8 mouse cellular contexts compared by ENCODE assay signal in the genomic region with DNA sequence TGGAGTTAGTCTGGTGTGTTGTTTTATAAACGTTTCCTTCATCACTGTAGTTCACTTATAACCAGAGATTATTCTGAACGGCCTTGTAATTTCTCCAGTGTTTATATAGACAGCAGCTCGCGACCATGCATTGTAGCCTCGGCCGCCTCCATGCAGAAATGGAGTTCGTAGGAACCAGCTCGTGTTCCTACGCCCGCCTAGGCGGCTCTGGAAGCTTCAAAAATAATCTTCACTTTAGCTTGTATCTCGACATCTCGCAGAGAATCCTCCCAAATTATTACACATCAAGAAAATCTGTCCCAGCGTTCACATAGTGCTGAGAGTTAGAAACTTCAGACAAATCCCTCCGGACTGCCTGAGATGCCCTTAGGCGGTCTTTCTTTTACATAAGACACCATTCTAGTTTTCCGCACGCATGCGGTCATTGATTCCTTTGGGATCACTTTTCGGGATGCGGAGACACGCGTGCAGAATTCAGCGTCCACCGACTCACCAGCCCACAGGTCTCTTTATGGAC. TPM values are rescaled to one million over a fixed set of nuclear protein-coding genes. Genes with fewer than 3 reads are reported as not detected.
DNase-seq lines count a peak whose midpoint lies in the region; ATAC-seq and TF ChIP-seq lines count a peak whose summit lies in the region.

No protein-coding gene starts in this region.

- H3K27ac ChIP-seq in heart, embryonic 10.5 days: peak overlapping the region; percentile 99
- H3K27ac ChIP-seq in ES-E14 (ENCODE audit: insufficient read depth, low read depth, low read length, poor library complexity, severe bottlenecking): peak overlapping the region; percentile 58; the same call in 1 of the 2 replicates
- peak overlapping the region; percentile 98 for H3K27ac ChIP-seq in forebrain, embryonic 10.5 days
- H3K27ac ChIP-seq in hindbrain, postnatal 0 days: peak overlapping the region; percentile 81
- peak overlapping the region; percentile 91 for H3K27ac ChIP-seq in limb, embryonic 15.5 days
- H3K27ac ChIP-seq in neural tube, embryonic 14.5 days (ENCODE audit: low read depth, low read length): peak overlapping the region; percentile 61; the same call in 1 of the 2 replicates

- H3K36me3 ChIP-seq in heart, embryonic 10.5 days: no peaks in the 10 kb centered on the region
- peaks cover 1% of the 10 kb centered on the region; the same call in 1 of the 2 replicates for H3K36me3 ChIP-seq in ES-E14 (ENCODE audit: control insufficient read depth, insufficient read depth, low read length, poor library complexity, severe bottlenecking)
- H3K36me3 ChIP-seq in forebrain, embryonic 10.5 days (replicated peaks): 0 out of 2 replicates have a peak, but pooled peaks cover 8% of the 10 kb centered on the region
- H3K36me3 ChIP-seq in hindbrain, postnatal 0 days (ENCODE audit: insufficient read depth, low read length): no peaks in the 10 kb centered on the region
- H3K36me3 ChIP-seq in limb, embryonic 15.5 days: no peaks in the 10 kb centered on the region
- H3K36me3 ChIP-seq in neural tube, embryonic 14.5 days (ENCODE audit: control insufficient read depth, insufficient read depth, low read length): no peaks in the 10 kb centered on the region

- DNase-seq in heart, embryonic 10.5 days (ENCODE audit: low spot score): no peak
- DNase-seq in heart, adult 11 months: no peak
- no peak for DNase-seq in ES-E14 (ENCODE audit: low read depth, low spot score)
- DNase-seq in forebrain, embryonic 10.5 days (ENCODE audit: extremely low spot score, low spot score): no peak
- no peak for DNase-seq in hindbrain, postnatal 0 days (ENCODE audit: low spot score)
- no peak for DNase-seq in cerebellum, adult 18-20 months

- in situ Hi-C loops in ES-E14 (cut with MboI; ENCODE audit: low sequenced_read_pairs in 2 of 2, unreplicated experiment in 2 of 2): no loop called here

- H3K27me3 ChIP-seq in heart, embryonic 10.5 days (ENCODE audit: insufficient read depth, poor library complexity, severe bottlenecking): no peaks in the 10 kb centered on the region
- H3K27me3 ChIP-seq in forebrain, embryonic 10.5 days (ENCODE audit: poor library complexity, severe bottlenecking): no peaks in the 10 kb centered on the region
- H3K27me3 ChIP-seq in hindbrain, postnatal 0 days (ENCODE audit: insufficient read depth, low read length): no peaks in the 10 kb centered on the region
- no peaks in the 10 kb centered on the region for H3K27me3 ChIP-seq in limb, embryonic 15.5 days
- H3K27me3 ChIP-seq in neural tube, embryonic 14.5 days (ENCODE audit: control insufficient read depth, insufficient read depth, low read length): no peaks in the 10 kb centered on the region; the same call in 1 of the 2 replicates

- H3K9ac ChIP-seq in ES-E14 (ENCODE audit: insufficient read depth, low read depth, low read length, poor library complexity, severe bottlenecking): peak overlapping the region; percentile 85
- peak overlapping the region; percentile 60 for H3K9ac ChIP-seq in hindbrain, postnatal 0 days (replicated peaks; ENCODE audit: low read length)
- H3K9ac ChIP-seq in limb, embryonic 15.5 days: peak overlapping the region; percentile 44
- peak overlapping the region; percentile 57 for H3K9ac ChIP-seq in neural tube, embryonic 14.5 days (replicated peaks; ENCODE audit: low read depth, low read length)

- WGBS in heart, embryonic 10.5 days: under 1% methylated on average over 25 of the region's 25 CpGs
- 1% methylated on average over 25 of the region's 25 CpGs for WGBS in forebrain, embryonic 10.5 days
- WGBS in hindbrain, postnatal 0 days: under 1% methylated on average over 25 of the region's 25 CpGs
- under 1% methylated on average over 25 of the region's 25 CpGs for WGBS in limb, embryonic 15.5 days
- under 1% methylated on average over 25 of the region's 25 CpGs for WGBS in neural tube, embryonic 14.5 days

- peak overlapping the region; percentile 65 for H3K4me2 ChIP-seq in hindbrain, postnatal 0 days (ENCODE audit: low read depth, low read length)
- H3K4me2 ChIP-seq in limb, embryonic 15.5 days: peak overlapping the region; percentile 47
- peak overlapping the region; percentile 53 for H3K4me2 ChIP-seq in neural tube, embryonic 14.5 days (ENCODE audit: low read depth, low read length)

- H3K4me1 ChIP-seq in heart, embryonic 10.5 days: peaks cover 20% of the 10 kb centered on the region
- H3K4me1 ChIP-seq in ES-E14 (ENCODE audit: control insufficient read depth in 2 of 2, insufficient read depth in 2 of 2, low read length in 2 of 2, poor library complexity in 1 of 2): peaks cover under 1 to 7% of the 10 kb centered on the region in 2 experiments; a peak in 2 of 4 replicates
- peaks cover 31% of the 10 kb centered on the region for H3K4me1 ChIP-seq in forebrain, embryonic 10.5 days
- peaks cover 5% of the 10 kb centered on the region; the same call in 1 of the 2 replicates for H3K4me1 ChIP-seq in hindbrain, postnatal 0 days (ENCODE audit: insufficient read depth, low read length)
- peaks cover 22% of the 10 kb centered on the region for H3K4me1 ChIP-seq in limb, embryonic 15.5 days
- peaks cover 10% of the 10 kb centered on the region for H3K4me1 ChIP-seq in neural tube, embryonic 14.5 days (ENCODE audit: control insufficient read depth, insufficient read depth, low read length)

- H3K9me3 ChIP-seq in heart, embryonic 10.5 days: no peaks in the 10 kb centered on the region
- H3K9me3 ChIP-seq in ES-E14 (ENCODE audit: control insufficient read depth, insufficient read depth, low read depth, low read length): no peaks in the 10 kb centered on the region
- no peaks in the 10 kb centered on the region for H3K9me3 ChIP-seq in forebrain, embryonic 10.5 days
- no peaks in the 10 kb centered on the region for H3K9me3 ChIP-seq in hindbrain, postnatal 0 days (ENCODE audit: low read length)
- H3K9me3 ChIP-seq in limb, embryonic 15.5 days: no peaks in the 10 kb centered on the region
- H3K9me3 ChIP-seq in neural tube, embryonic 14.5 days (ENCODE audit: control insufficient read depth, low read length): no peaks in the 10 kb centered on the region

- no peak for TF ChIP-seq CTCF in hindbrain, postnatal 0 days (IDR thresholded peaks at IDR 0.05; ENCODE audit: low read depth)

- peak; percentile 55 for ATAC-seq in hindbrain, postnatal 0 days
- no peak; the same call in 1 of the 2 replicates for ATAC-seq in limb, embryonic 15.5 days (ENCODE audit: insufficient number of reproducible peaks, low FRiP score, low TSS enrichment, low read depth)
- ATAC-seq in neural tube, embryonic 14.5 days (ENCODE audit: low read depth): peak; percentile 21

- peak overlapping the region; percentile 98 for H3K4me3 ChIP-seq in heart, embryonic 10.5 days
- peak overlapping the region; percentile 71 to 74 for H3K4me3 ChIP-seq in ES-E14 (ENCODE audit: insufficient read depth in 1 of 2, low read depth in 1 of 2, low read length in 2 of 2, poor library complexity in 1 of 2, severe bottlenecking in 1 of 2)
- peak overlapping the region; percentile 100 for H3K4me3 ChIP-seq in forebrain, embryonic 10.5 days
- peak overlapping the region; percentile 79 for H3K4me3 ChIP-seq in hindbrain, postnatal 0 days (ENCODE audit: low read length)
- peak overlapping the region; percentile 77 for H3K4me3 ChIP-seq in limb, embryonic 15.5 days
- peak overlapping the region; percentile 97 for H3K4me3 ChIP-seq in neural tube, embryonic 14.5 days (ENCODE audit: low read depth, low read length)

TF ChIP-seq in ES-E14, 5 proteins besides CTCF, POLR2A, EP300 and RAD21:
- no peak for TF ChIP-seq MAFK (IDR thresholded peaks at IDR 0.05; ENCODE audit: insufficient read depth, low read depth, low read length)
- no peak for TF ChIP-seq ZC3H11A (IDR thresholded peaks at IDR 0.05; ENCODE audit: borderline replicate concordance, low read depth, low read length)
- TF ChIP-seq ZNF384 (IDR thresholded peaks at IDR 0.05; ENCODE audit: low read depth, low read length): no peak
- TF ChIP-seq HCFC1 (IDR thresholded peaks at IDR 0.05; ENCODE audit: borderline replicate concordance, insufficient read depth, low read length): no peak
- TF ChIP-seq CHD2 (IDR thresholded peaks at IDR 0.05; ENCODE audit: low read depth, low read length): no peak
TF ChIP-seq in ES-E14: peak in this region for 0.

RNA-seq across cellular contexts. Expression of a gene that starts 5.9 kb away (rescaled TPM):
- 660 and 767 TPM in 2 replicates for polyA plus RNA-seq in heart, embryonic 10.5 days (2016; fragmentation: Nextera tagmentation; extraction: Ambion mirVana)
- 450 and 669 TPM in 2 replicates for total RNA-seq in ES-E14 (2012; rRNA removed)
- 890 and 940 TPM in 2 replicates for polyA plus RNA-seq in forebrain, embryonic 10.5 days (2016; fragmentation: Nextera tagmentation; extraction: Ambion mirVana)
- 152 and 160 TPM in 2 replicates for total RNA-seq in hindbrain, postnatal 0 days (2014; rRNA removed)
- 230 and 234 TPM in 2 replicates for polyA plus RNA-seq in hindbrain, postnatal 0 days (2015; fragmentation: Nextera tagmentation; extraction: Ambion mirVana)
- polyA plus RNA-seq in limb, embryonic 15.5 days (2015; fragmentation: Nextera tagmentation; extraction: Ambion mirVana): 627 and 632 TPM in 2 replicates
- polyA plus RNA-seq in neural tube, embryonic 14.5 days (2014; fragmentation: Nextera tagmentation; extraction: Ambion mirVana): 187 and 245 TPM in 2 replicates

RNA-seq across cellular contexts. Expression of a gene that starts 31.4 kb away (rescaled TPM):
- polyA plus RNA-seq in heart, embryonic 10.5 days (2016; fragmentation: Nextera tagmentation; extraction: Ambion mirVana): 2.2 and 4.1 TPM in 2 replicates
- total RNA-seq in ES-E14 (2012; rRNA removed): 0.98 and 1.2 TPM in 2 replicates
- polyA plus RNA-seq in forebrain, embryonic 10.5 days (2016; fragmentation: Nextera tagmentation; extraction: Ambion mirVana): 2.0 and 2.5 TPM in 2 replicates
- total RNA-seq in hindbrain, postnatal 0 days (2014; rRNA removed): not detected in 2 replicates
- polyA plus RNA-seq in hindbrain, postnatal 0 days (2015; fragmentation: Nextera tagmentation; extraction: Ambion mirVana): 0.91 and 1.1 TPM in 2 replicates
- 3.4 and 4.3 TPM in 2 replicates for polyA plus RNA-seq in limb, embryonic 15.5 days (2015; fragmentation: Nextera tagmentation; extraction: Ambion mirVana)
- 1.8 and 4.0 TPM in 2 replicates for polyA plus RNA-seq in neural tube, embryonic 14.5 days (2014; fragmentation: Nextera tagmentation; extraction: Ambion mirVana)

RNA-seq across cellular contexts. Expression of a gene that starts 44.2 kb away (rescaled TPM):
- 4.2 and 6.3 TPM in 2 replicates for polyA plus RNA-seq in heart, embryonic 10.5 days (2016; fragmentation: Nextera tagmentation; extraction: Ambion mirVana)
- 9.1 and 10.2 TPM in 2 replicates for total RNA-seq in ES-E14 (2012; rRNA removed)
- 13.6 and 14.8 TPM in 2 replicates for polyA plus RNA-seq in forebrain, embryonic 10.5 days (2016; fragmentation: Nextera tagmentation; extraction: Ambion mirVana)
- 19.6 and 22.1 TPM in 2 replicates for total RNA-seq in hindbrain, postnatal 0 days (2014; rRNA removed)
- polyA plus RNA-seq in hindbrain, postnatal 0 days (2015; fragmentation: Nextera tagmentation; extraction: Ambion mirVana): 13.6 and 14.6 TPM in 2 replicates
- polyA plus RNA-seq in limb, embryonic 15.5 days (2015; fragmentation: Nextera tagmentation; extraction: Ambion mirVana): 9.7 and 11.0 TPM in 2 replicates
- polyA plus RNA-seq in neural tube, embryonic 14.5 days (2014; fragmentation: Nextera tagmentation; extraction: Ambion mirVana): 13.3 and 14.9 TPM in 2 replicates
